Mouse (Mus musculus) erythroblast, adult 5-6 weeks (primary cell): Measurements from ENCODE around the gene Kif1bp. TPM values are rescaled to one million over a fixed set of nuclear protein-coding genes. Genes with fewer than 3 reads are reported as not detected.
A peak's percentile ranks its signal among the peaks of the same experiment; 100 is the strongest.

ENCODE experiments used
- ATAC-seq: replicated peaks from 2 replicates; pipeline ENCODE4 v1.8.0; 2016; ENCODE audit warnings: moderate number of reproducible peaks, mild to moderate bottlenecking, moderate TSS enrichment, inconsistent platforms; ENCODE audit not compliant: poor library complexity, low FRiP score, severe bottlenecking
- total RNA-seq, 2 experiments: library from RNA; stranded (forward) in 1 of 2; stranded (reverse) in 1 of 2; fragments of 150-400 nt in 1 of 2; fragments of 200-764, 138-1000 nt in 1 of 2; gene quantifications; 2 replicates each; pipeline versions ENCODE4 v1.2.3 to v1.2.4; 2015 to 2017; ENCODE audit warnings: low replicate concordance in 2 of 2

Gene Kif1bp
- total RNA-seq, 2 experiments from 2014 or later, result 7.9 to 16.1 TPM

DNA sequence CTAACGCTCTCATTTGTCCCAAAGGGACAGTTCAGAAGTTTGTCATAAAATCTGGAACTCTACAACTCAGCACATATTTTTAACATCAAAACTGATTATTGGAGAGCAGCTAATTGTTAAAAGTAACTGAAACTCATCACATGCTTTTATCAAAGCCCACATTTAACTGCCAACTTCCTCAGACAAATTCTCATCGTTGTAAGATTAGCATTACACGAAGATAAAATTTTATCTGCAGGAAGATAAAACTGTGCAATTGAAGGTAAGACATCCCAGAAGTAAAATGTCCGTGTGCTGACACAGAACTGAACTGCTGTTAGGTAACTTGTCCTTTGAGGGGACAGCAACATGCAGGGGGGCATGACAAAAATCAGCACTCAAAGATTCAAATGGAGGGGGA lies 9.4 kb downstream of the Kif1bp start:
- no peak for ATAC-seq

DNA sequence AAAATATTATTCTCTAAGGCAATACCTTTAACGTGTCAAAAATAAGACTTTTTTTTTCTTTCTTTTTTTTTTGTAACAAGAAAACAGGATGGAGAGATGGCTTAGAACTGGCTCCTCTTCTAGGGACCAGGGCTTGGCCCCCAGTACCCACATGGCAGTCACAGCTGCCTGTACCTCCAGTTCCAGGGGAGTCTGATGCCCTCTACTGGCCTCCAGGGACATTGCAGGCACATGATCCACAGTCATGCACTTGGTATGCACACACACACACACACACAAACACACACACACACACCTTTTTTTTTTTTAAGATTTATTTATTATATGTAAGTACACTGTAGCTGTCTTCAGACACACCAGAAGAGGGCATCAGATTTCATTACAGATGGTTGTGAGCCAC lies 20.5 kb downstream of the Kif1bp start:
- ATAC-seq, result peak; percentile 84

DNA sequence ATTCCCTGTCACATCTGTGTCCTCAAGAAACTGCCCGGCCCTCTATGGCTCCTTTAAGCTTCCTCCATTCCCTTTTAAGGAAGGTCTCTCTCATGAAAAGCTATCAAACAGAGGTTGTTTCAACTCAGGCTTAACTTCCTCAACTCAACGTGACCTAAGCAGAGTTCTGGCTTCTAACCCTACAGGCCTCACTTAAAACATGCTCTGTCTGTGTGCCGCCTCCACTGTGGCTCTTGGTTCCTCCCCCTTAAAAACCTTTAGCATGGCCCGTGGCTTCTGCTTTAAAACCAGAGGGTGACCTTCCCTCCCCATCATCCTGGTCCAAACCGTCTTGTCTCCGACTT lies 21.7 kb downstream of the Kif1bp start:
- ATAC-seq, result no peak

GRCm38 (mm10) chr10:62555705-62556557 lies 22.3 kb downstream of the Kif1bp start:
- no peak for ATAC-seq

- no peak for ATAC-seq
These were observed 24.6 kb downstream of the Kif1bp start for GRCm38 (mm10) chr10:62553611-62554091.

- no peak for ATAC-seq
These were observed 27.4 kb downstream of the Kif1bp start for GRCm38 (mm10) chr10:62550787-62551300.

DNA sequence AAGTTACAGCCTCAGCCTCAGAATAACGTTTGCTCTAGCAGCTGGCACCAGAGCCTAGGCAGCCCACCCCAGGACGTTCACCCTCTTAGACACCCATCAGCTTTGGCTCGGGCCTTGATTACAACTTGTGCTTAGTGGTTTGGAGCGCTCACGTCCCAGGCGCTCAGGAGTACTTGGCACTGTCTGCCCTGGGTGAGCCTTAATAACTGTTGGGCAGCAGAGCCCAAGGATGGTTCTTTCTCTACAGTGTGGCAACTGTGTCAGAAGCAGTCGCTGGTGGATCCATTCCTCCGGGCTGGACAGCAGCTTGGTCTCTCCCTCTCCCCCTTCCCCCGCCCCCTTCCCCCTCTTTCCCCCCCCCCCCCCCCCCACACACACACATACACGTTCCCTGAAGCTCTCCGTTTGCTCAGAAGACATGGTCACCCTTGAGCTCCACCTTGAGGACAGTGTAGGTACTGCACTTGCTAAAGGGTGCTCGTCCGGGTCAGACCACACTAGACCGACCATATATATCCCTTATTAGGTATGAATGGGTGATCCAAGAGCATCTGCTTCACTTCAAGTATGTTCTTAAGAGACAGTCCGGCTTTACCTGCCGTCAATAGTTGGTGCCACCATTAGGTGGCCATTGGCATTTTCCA lies 28.6 kb downstream of the Kif1bp start:
- ATAC-seq, result peak; percentile 90

- ATAC-seq, result no peak
These were observed 31.8 kb downstream of the Kif1bp start for GRCm38 (mm10) chr10:62546441-62546840.

GRCm38 (mm10) chr10:62545759-62546158 lies 32.5 kb downstream of the Kif1bp start:
- ATAC-seq, result no peak

GRCm38 (mm10) chr10:62544316-62544715 lies 33.9 kb downstream of the Kif1bp start:
- ATAC-seq, result no peak

GRCm38 (mm10) chr10:62543399-62543808 lies 34.9 kb downstream of the Kif1bp start:
- ATAC-seq, result no peak

DNA sequence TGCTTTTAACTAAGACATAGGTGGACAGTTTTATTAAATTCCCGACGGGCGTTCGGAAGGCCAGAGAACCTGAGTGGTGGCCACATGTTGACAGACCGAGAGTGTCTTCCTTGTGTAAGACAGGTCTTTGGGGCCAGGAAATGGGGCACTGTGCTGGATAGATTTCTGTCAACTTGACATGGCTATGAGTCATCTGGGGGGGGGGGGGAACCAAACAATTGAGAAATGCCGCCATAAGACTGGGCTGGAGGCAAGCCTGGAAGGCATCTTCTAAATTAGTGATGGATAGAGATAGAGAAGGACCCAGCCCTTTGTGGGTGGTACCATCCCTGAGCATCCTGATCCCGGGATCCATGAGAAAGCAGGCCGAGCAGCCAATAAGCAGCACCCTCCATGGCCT lies 35.3 kb downstream of the Kif1bp start:
- no peak for ATAC-seq

GRCm38 (mm10) chr10:62542507-62542906 lies 35.8 kb downstream of the Kif1bp start:
- ATAC-seq, result no peak

- ATAC-seq, result no peak
These were observed 36.8 kb downstream of the Kif1bp start for GRCm38 (mm10) chr10:62541499-62541898.

GRCm38 (mm10) chr10:62540800-62541199 lies 37.5 kb downstream of the Kif1bp start:
- ATAC-seq, result no peak

GRCm38 (mm10) chr10:62534509-62534908 lies 43.7 kb downstream of the Kif1bp start:
- ATAC-seq, result no peak

DNA sequence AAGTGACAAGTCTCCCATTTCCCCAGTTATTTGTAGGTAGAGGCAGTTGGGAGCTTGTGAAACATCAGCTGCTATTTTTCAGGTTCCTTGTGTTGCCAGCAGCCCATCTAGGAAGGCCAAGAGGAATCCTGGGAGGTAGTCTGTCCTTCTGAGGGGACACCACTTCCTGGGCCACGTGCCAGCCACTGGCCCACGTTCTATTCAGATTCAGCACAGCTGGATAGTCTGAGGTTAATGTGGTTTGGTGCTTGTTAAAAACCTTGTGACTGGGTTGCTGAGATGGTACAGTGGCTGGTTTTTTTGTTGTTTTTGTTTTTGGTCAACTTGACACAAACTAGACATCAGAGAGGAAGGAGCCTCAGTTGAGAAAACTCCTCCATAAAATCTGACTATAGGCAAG lies 45.4 kb downstream of the Kif1bp start:
- no peak for ATAC-seq

GRCm38 (mm10) chr10:62530183-62530582 lies 48.1 kb downstream of the Kif1bp start:
- no peak for ATAC-seq

- ATAC-seq, result no peak
These were observed 50.9 kb downstream of the Kif1bp start, which contains the start of gene Srgn for GRCm38 (mm10) chr10:62527351-62527750. Gene Srgn, minus strand, starts transcription at chr10:62527451.

DNA sequence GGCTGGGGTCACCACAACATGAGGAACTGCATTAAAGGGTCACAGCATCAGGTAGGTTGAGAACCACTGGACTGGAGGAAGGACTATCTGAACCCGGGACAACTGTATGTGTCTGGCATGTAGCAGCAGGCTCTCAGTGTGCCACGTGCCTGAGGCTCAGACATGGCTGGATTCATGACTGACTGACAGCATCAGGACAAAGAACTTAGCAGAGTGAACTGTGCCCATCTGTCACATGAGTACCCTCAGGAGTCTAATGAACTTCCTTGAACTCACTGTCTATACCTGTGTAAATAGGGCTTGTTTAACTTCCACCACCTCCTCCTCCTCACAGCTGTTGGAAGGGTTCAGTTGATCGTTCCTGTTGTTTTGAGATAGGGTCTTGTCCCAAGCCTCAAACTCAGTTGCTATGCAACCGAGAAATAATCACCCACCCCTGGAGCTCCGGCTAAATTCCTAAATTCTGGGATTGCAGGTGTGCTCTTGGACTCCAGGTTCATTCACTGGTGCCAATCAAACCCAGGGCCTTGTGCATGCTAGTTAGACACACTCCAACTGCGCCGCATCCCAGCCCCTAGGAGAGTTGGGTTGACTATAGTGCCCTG lies 55.8 kb downstream of the Kif1bp start:
- 0 out of 2 replicates have a peak, but pooled peaks have one; percentile 12 for ATAC-seq
